ENCODE assay signal across 20 mouse cellular contexts in genomic region chr11:121510512-121511246, GRCm38 (mm10). TPM values are rescaled to one million over a fixed set of nuclear protein-coding genes. Genes with fewer than 3 reads are reported as not detected.
A peak's percentile ranks its signal among the peaks of the same experiment; 100 is the strongest.
DNase-seq lines count a peak whose midpoint lies in the region; ATAC-seq and TF ChIP-seq lines count a peak whose summit lies in the region.
"Had no signal": no experiment of that assay in that cellular context is flagged by ENCODE, and none has a peak within 500 bp of the region (broad histone marks: within the 10 kb centered on the region; RNA-seq: fewer than 3 reads in every experiment).

No protein-coding gene starts in this region.

- DNase-seq in kidney, adult 11 months, result peak; percentile 66
- peak; percentile 16 for DNase-seq in adipocyte (ENCODE audit: low spot score)
- peak; percentile 54 to 60 for DNase-seq in kidney, adult 8-10 months
- peak; percentile 21 to 31 for DNase-seq in kidney, postnatal 4 days
- DNase-seq in cerebellum, adult 8-10 months, result no peak
- DNase-seq in forebrain, postnatal 0 days, result no peak
- no peak for DNase-seq in urinary bladder, postnatal 4 days (ENCODE audit: low spot score in 2 of 2)
- DNase-seq: adrenal gland, adult 2 months; cerebellum, adult 9-10 months; heart, adult 11 months; retina, postnatal 1 day had no signal

- peaks cover 4% of the 10 kb centered on the region; the same call in 1 of the 2 replicates for H3K4me1 ChIP-seq in kidney, embryonic 15.5 days
- no peaks in the 10 kb centered on the region; the same call in 1 of the 2 replicates for H3K4me1 ChIP-seq in forebrain, postnatal 0 days (ENCODE audit: insufficient read depth)
- H3K4me1 ChIP-seq: heart, embryonic 13.5 days; limb, embryonic 12.5 days had no signal

- no peak overlapping the region for H3K4me2 ChIP-seq in kidney, embryonic 15.5 days
- no peak overlapping the region for H3K4me2 ChIP-seq in forebrain, postnatal 0 days (ENCODE audit: low read depth)
- H3K4me2 ChIP-seq: heart, embryonic 13.5 days; hindbrain, embryonic 13.5 days; limb, embryonic 12.5 days; lung, embryonic 15.5 days; midbrain, embryonic 11.5 days had no signal

- H3K27ac ChIP-seq in kidney, embryonic 15.5 days, result no peak overlapping the region
- no peak overlapping the region for H3K27ac ChIP-seq in forebrain, postnatal 0 days (ENCODE audit: low read depth, low read length)
- H3K27ac ChIP-seq: forebrain, embryonic 10.5 days; heart, embryonic 13.5 days; hindbrain, embryonic 13.5 days; limb, embryonic 12.5 days; lung, embryonic 15.5 days; macrophage had no signal

- H3K9ac ChIP-seq in kidney, embryonic 15.5 days, result no peak overlapping the region
- no peak overlapping the region for H3K9ac ChIP-seq in forebrain, postnatal 0 days
- H3K9ac ChIP-seq: heart, embryonic 13.5 days; hindbrain, embryonic 13.5 days; limb, embryonic 12.5 days; lung, embryonic 15.5 days had no signal

- 50% methylated on average over 9 of the region's 9 CpGs for WGBS in kidney, embryonic 15.5 days
- WGBS in forebrain, postnatal 0 days, result 75% methylated on average over 9 of the region's 9 CpGs

- no peak for TF ChIP-seq CTCF in forebrain, postnatal 0 days (IDR thresholded peaks at IDR 0.05; ENCODE audit: low read depth)

- no peaks in the 10 kb centered on the region; the same call in 1 of the 2 replicates for H3K36me3 ChIP-seq in kidney, embryonic 15.5 days
- peaks cover 2% of the 10 kb centered on the region; the same call in 1 of the 2 replicates for H3K36me3 ChIP-seq in forebrain, postnatal 0 days (ENCODE audit: insufficient read depth)
- H3K36me3 ChIP-seq: lung, embryonic 15.5 days had no signal

- H3K27me3 ChIP-seq in kidney, embryonic 15.5 days, result no peaks in the 10 kb centered on the region
- H3K27me3 ChIP-seq in forebrain, postnatal 0 days (ENCODE audit: insufficient read depth, low read length), result no peaks in the 10 kb centered on the region
- H3K27me3 ChIP-seq: heart, embryonic 13.5 days; hindbrain, embryonic 13.5 days; limb, embryonic 12.5 days; lung, embryonic 15.5 days had no signal

- H3K4me3 ChIP-seq in kidney, embryonic 15.5 days (replicated peaks), result no peak overlapping the region
- H3K4me3 ChIP-seq in forebrain, postnatal 0 days (ENCODE audit: low read depth, low read length), result no peak overlapping the region
- H3K4me3 ChIP-seq: forebrain, embryonic 10.5 days; heart, embryonic 13.5 days; hindbrain, embryonic 13.5 days; limb, embryonic 12.5 days; lung, embryonic 15.5 days had no signal

- H3K9me3 ChIP-seq in kidney, embryonic 15.5 days (replicated peaks), result no peaks in the 10 kb centered on the region
- H3K9me3 ChIP-seq in forebrain, postnatal 0 days (ENCODE audit: low read length), result no peaks in the 10 kb centered on the region
- H3K9me3 ChIP-seq: forebrain, embryonic 10.5 days; heart, embryonic 13.5 days; hindbrain, embryonic 13.5 days; limb, embryonic 12.5 days; lung, embryonic 15.5 days had no signal

- no peak for ATAC-seq in kidney, embryonic 15.5 days (replicated peaks; ENCODE audit: low FRiP score)
- ATAC-seq in forebrain, postnatal 0 days, result no peak

RNA-seq across cellular contexts. Expression of gene Zfp750, which starts 8.5 kb away (rescaled TPM):
- 0.67 and 0.77 TPM in 2 replicates for polyA plus RNA-seq in kidney, embryonic 15.5 days (2015; fragmentation: Nextera tagmentation; extraction: Ambion mirVana)
- 0.08 and 0.14 TPM in 2 replicates for total RNA-seq in forebrain, postnatal 0 days (2014; rRNA removed)
- polyA plus RNA-seq in forebrain, postnatal 0 days (2015; fragmentation: Nextera tagmentation; extraction: Ambion mirVana), result 0.05 and 0.18 TPM in 2 replicates
- total RNA-seq: layer of hippocampus, postnatal 10 days had no signal
- polyA plus RNA-seq: macrophage had no signal

RNA-seq across cellular contexts. Expression of gene Tbcd, which starts 58.9 kb away (rescaled TPM):
- 33.9 and 37.4 TPM in 2 replicates for polyA plus RNA-seq in kidney, embryonic 15.5 days (2015; fragmentation: Nextera tagmentation; extraction: Ambion mirVana)
- 75.3 and 90.8 TPM in 2 replicates for total RNA-seq in forebrain, postnatal 0 days (2014; rRNA removed)
- 49.3 and 56.5 TPM in 2 replicates for polyA plus RNA-seq in forebrain, postnatal 0 days (2015; fragmentation: Nextera tagmentation; extraction: Ambion mirVana)

Comparison
In these comparisons a context has a peak if more than half of its experiments do, and no peak if none do; other contexts are left out.
1. DNase-seq: peak in kidney, adult 11 months (single experiment), adipocyte (single experiment), kidney, adult 8-10 months (2 of 2) and kidney, postnatal 4 days (2 of 2); none in cerebellum, adult 8-10 months (single experiment), forebrain, postnatal 0 days (single experiment) and urinary bladder, postnatal 4 days (0 of 2).